Mouse (Mus musculus) fat pad, adult 2 months (tissue): ENCODE data around the gene Dbi.

Experiments used
- DNase-seq: peaks from one replicate; pipeline ENCODE4 v3.0.0-alpha.2; 2011; ENCODE audit warnings: low read depth, low spot score; ENCODE audit errors: extremely low read depth

Dbi gene

DNA sequence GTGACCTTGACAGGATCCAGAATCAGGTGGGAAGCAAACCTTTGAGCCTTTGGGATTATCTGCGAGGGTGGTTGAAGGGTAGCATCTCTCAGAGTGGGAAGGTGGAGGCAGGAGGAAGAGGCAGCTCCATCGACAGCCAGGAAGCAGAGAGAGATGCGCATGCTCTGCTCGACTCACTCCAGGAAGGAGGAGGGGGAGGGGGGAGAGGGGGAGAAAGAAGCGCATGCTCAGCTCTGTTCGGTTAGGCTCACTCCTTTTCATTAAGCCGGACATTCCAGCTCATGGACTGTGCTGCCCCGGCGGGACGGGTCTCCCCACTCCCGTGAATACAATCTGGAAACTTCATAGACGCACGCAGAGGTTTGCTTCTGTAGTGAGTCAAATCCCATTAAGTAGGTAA lies 34.2 kb downstream of the Dbi start:
- DNase-seq: no peak

DNA sequence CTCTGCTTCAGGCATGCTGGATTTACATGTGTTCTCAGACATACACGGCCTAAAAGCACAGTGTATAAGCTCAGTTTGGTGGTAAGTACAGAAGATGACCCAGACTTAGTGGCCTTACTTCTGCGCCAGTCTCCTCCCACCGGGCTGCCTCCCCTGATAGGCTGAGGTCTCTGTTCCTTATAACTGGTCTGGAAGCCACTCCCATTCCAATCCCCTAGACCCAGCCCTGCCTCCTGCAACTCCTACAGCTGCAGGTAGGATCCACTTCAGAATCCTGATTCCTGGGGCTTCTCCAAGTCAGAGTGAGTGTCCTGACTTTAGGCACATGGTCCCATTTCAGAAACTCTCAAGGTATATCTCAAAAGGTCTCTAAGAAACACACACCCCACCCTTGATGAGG lies 35.2 kb downstream of the Dbi start:
- no peak for DNase-seq

DNA sequence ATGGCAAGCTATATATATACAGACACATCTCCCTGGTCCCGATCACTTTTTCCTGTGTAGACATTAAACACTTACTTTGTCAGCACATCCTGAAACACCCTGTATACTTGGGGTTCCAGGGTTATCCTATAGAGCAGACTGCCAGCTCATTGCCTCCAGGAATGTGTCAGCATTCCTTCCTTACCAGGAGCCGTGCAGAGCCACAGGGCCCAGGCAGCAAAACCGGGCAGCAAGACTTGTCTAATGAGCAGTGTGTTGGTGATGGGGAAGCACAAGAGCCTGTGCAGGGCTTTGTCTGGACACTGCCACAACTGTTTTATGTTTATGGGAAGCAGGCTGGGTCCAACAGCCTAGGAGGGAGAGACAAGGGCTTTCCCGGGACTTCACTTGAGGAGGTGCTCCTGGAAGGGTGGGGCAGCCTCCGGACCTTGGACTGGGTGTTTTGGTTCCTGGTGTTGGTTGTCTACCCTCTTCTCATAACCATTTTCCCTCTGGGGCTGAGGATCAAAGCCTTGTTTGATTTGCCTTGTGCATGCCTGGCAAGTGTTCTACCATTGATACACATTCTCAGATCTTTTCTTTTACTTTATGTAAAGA lies 36.9 kb downstream of the Dbi start:
- DNase-seq: no peak

DNA sequence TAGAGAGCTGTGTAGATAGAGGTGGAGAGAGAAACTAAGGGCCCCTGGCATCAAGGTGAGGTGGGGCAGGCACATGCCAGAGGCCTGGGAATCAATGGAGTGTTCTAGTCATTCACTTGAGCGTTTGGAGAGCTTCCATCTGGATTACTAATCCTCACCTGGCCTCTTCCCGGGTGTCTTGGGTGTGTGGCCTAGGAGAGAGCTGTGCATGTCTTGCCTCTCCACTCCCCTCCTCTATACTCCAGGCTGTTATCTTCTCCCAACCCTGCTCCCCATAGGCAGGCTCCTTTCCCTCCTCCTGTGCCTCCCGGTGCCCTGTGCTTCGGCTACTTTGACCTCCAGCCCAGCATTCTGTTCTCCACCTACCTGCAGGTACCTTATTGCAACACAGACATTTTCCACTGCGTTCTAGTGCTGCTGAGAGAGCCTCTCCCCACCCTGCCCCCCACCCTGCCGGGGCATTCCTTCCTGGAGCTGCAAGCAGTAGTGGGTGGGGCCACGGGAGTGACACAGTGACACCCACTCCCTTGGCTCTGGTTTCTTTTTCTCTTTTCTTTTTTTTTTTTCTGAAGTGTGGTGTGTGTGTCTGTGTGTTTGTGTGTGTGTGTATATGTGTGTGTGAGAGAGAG lies 37.8 kb downstream of the Dbi start:
- DNase-seq: no peak

DNA sequence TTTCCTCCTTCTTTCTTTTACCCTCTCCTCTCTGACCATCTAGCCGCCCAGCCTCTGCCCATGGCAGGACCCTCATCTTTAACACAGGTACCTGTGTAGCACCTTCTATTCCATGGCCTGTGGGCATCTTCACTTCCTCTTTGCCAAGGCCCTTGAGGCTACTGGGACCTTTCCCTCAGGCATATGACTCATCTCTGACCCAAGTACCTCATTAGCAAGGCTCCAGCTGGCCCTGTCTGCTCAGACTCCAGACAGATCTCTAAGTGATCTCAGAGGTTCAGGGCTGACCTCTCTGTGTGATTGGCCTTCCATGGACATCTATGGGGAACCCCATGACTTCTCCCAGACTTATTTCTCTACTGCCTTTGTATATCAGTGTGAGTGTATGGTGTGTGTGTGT lies 40.2 kb downstream of the Dbi start:
- no peak for DNase-seq

DNA sequence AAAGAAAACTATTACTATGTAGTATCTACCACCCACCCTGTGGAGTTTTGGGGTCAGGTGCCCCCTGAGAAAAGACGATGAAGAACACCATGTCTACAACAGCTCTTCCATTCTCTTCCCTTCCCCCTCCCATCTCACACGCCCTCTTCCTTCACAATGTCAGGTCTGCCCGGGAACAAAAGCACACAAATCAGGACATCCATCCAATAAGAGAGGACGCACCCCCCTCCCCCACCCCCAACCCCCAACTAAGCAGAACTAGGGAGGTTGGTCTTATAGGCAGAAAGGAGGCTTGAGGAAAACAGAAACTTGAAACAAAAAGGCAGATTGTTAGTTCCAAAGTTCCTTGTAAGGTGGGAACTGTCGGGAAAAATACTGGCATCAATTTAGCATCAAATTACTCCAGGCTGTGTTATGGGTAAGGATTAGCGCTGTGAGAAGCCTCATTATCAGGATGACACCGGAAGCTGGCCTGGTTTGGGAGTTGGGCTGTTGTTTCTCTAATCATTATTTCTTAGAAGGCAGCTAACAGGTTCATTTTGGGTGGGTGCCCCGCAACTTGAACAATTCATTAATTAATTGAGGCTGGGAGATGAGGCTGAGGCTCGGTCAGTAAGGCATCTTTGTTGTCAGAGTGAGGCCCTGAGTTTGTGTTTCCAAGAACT lies 43.0 kb downstream of the Dbi start:
- no peak for DNase-seq

DNA sequence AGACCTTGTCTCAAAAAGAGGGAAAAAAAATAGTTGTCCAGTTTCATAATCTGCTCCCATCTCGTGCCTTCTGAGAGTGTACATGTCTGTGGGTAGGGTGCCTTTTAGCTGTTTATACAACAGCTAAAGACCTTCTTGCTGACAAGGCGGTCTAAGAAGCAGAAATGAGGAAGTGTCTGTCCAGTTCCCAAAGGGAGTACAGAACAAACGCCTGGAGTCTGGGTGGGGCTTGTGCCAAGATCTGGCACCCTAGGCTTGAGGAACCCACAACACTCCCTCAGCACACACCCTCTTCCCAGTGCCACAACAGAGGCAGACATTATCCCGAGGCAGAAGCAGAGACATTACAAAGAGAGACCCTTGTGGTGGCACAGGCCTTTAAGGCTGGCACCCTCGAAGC lies 45.4 kb downstream of the Dbi start:
- no peak for DNase-seq

DNA sequence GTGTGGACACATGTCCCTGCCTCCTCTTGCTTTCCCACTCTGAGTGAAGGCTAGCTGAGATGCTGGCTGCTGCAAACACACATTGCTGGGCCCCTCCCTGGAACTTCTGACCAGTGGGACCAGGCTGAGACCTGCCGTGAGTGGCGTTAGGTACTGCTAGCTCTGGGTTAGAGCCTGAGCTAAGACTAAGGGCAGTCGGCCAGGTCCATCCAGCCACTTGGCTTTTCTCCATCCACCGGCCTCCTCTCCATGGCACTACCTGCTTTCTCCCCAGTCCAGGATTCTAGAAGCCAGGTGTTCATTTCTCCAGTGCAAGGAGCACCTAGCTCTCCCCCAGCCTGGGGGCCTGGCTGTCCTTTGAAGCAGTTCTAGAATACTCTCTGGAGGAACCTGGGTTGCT lies 45.9 kb downstream of the Dbi start:
- no peak for DNase-seq

DNA sequence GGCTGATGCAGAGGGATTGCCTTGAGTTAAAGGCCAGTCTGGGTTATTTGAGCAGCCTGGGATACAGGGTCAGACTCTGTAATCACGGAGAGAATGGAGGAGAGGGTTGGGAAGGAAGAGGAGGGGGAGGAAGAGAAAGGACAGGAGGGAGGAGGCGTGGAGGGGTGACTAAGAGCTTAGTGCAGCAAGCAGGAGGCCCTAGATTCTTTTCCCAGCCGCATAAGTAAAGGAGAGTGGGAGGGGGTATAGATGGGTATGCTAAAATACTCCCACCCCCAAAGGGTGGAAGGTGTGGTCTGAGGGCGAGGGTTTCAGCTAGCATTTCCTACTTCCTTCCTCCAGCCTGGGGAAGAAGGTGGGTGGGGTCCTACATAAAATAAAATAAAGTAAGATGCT lies 46.6 kb downstream of the Dbi start:
- no peak for DNase-seq

DNA sequence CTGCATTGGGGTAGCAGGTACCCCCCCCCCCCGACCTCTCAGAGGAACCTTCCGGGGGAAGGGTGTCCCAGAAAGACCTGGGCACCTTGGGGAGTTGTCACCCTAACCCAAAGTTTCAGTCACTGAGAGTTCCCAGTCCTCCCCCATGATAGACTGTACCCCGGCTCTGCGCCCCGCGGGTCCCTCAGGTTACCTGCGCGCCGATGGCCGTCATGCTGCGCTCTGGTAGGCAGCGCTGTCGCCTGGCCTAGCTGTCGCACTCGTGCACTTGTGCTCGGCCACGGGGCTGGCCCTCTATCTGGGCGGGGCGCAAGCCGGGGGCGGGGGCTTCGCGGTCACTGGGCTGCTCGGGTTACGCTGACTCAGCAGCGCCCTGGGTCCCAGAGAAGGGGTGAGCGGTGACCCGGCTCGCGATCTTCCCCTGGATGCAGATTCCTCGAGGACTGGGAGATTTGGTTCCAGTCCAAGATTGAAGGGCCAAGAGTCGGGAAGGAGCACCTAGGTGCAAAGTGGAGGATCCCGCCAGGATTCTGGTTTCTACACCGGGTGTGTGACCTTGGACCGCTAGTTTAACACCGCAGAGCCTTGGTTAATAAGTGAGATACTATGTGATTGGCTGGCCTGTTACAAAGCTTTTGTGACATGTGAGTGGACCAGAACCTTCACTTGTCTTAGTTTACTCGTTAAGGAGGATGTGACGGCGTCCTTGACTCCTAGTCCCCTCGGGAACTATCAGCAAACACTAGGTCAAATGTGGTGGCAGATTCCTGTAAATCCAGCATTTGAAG lies 47.2 kb downstream of the Dbi start, which contains the start of gene Tmem37:
Tmem37 (minus strand) TSS at position 556 of the 788 bp plus-strand sequence.
- no peak for DNase-seq

DNA sequence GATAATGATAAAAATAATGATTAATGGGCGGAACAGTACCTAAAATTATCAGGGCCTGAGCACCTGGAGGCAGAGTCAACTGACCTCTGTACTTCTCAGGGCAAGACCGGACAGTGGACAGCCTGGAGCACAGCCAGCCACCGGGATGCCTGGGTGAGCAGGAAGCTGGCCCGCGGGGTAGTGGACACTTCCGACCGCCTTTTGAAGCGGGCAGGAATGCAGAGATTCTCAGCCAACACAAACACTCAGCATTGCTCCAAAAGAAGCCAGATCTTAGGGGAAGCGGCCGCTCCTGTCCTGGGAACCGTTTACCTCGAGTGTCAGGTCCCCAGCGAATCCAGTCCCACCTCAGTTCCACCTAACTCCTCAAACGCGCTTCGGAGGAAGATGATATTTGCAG lies 48.0 kb downstream of the Dbi start:
- no peak for DNase-seq

DNA sequence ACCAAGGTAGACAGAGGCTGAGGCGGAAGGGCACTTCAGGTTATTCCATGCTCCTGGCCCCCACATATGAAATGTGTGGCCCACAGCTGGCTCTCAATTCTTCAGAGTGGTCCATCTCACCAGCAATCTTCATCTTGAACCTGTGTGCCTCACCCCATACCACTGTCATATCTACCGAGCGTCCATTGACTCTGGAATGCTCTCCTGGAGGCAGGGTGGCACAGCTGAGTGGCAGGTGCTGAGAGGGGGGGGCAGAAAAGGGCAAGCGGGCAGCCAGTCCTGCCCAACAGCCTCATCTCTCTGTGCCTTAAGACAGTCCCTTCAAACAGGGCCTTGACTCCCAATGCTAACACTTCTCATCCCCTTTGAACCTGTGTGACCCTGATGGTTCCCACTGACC lies 49.7 kb downstream of the Dbi start:
- DNase-seq: no peak

DNA sequence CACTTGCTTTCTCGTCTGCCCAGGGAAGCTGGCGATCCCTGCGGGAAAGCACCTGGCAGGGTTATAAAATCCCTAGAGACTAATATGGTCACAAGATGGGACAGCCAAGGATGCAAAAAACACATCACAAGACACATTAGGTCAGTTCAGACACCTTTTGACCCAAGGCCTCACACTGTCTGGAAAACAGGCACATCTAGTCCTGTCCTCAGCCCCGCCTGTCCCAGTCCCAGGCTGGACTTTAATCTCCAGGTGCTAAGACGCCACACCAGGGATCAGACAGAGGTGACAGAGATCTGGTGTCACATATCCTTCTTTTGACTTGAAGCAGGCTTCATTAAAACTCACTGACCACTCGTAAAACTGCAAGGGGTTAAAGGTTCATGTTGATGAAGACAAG lies 50.7 kb downstream of the Dbi start:
- no peak for DNase-seq

DNA sequence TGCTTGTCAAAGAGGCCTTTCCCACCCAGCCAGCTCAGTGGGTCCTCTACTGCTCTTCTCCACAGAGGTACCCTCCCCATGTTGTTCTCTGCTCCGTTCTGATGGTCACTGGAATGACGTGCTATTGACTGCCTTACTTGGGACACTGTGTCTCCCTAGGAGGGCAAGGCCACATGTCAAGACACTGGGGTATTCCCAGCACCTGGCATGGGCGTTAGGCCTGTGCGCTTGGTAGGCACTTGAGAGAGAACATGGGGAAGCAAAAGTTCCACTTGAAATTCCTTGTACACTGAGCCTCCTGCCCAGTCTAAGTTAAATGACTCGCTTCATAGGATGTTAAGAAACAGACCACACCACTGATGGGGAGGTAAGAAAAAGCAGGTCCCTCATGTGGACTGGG lies 51.8 kb downstream of the Dbi start:
- DNase-seq: no peak

DNA sequence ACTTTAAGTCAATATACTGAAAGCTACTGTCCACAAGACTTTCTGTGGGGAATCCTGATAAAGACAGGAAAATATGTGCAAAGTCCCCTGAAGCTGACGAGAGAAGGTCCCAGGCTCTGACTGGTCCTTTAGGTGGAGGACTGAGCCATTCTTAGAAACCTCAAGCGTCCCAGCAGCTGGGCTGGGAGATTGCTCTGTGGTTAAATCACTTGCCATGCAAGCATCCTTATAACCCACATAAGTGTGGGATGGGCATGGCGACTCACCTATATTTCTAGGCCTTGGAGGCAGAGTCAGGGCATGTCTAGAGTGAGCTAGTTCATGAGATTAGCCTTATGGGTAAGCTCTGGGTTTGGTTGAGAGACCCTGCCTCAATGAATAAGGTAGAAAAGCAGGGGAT lies 54.3 kb downstream of the Dbi start:
- DNase-seq: no peak

DNA sequence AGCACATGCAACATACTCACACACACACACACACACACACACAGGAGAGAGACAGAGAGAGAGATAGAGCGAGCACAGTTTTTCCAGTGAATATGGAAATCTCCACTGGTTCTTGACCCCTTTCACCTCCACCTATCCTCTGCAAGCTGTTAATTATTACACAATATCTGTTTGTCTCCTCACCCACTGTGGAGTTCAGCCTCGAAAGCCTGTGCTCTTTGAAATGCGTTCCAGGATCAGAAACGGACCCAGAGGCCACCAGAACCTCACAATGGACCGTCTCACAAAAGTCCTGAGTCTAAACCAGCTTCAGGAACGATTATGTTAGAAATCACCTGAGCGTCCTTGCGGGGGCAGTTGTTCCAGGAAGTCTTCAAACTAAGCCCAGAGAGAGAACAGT lies 54.7 kb downstream of the Dbi start:
- no peak for DNase-seq

DNA sequence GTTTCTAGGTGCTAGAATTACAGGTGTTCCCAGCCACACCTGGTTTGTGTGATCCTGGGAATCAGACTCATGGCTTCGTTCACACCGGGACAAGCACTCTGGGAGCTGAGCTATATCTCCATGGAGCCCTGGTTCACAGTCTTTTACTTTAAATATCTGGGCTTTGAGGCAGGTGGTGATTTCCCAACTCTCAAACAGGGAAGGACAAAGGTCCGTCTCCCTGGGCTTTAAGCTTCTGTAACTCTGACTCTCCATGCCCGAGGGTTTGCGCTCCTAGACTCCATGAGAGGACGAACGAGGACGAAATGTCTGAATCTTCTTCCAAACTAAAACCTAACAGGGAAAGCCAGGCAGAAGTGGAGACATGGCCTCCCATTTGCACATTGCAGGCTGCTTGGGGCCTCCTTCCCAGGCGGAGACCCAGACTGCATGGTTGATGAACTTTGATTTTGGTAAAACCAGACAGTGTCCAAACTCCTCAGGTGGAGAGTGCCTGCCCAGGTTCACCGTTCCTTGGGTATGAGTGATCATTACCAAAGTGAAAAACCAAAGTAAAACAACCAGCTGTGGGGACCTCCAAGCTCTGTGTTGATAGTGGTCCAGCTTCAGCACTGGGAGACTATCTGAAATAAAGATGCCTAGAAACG lies 56.7 kb downstream of the Dbi start:
- no peak for DNase-seq
